Mouse (Mus musculus) spleen, postnatal 10 days (tissue): Measurements from ENCODE around the gene Ccdc71.

Source experiments
- DNase-seq, 2 experiments: peaks; one replicate each; pipeline ENCODE4 v3.0.0; 2021 to 2022; ENCODE audit warnings: low spot score in 2 of 2

Ccdc71 gene

GRCm38 (mm10) chr9:108456953-108457352 is 3.4 kb upstream of the Ccdc71 start:
- no peak for DNase-seq

GRCm38 (mm10) chr9:108459939-108460318 is 398 bp upstream of the Ccdc71 start:
- DNase-seq = no peak

GRCm38 (mm10) chr9:108461181-108461631 is 879 bp downstream of the Ccdc71 start, which contains the start of gene Klhdc8b:
Gene Klhdc8b, minus strand, starts transcription at chr9:108461581.
- DNase-seq = no peak

- no peak for DNase-seq
Measured at GRCm38 (mm10) chr9:108461675-108462074, 1.3 kb downstream of the Ccdc71 start.

- no peak for DNase-seq
Measured at GRCm38 (mm10) chr9:108462192-108462591, 1.9 kb downstream of the Ccdc71 start.

GRCm38 (mm10) chr9:108463713-108464112 is 3.4 kb downstream of the Ccdc71 start:
- DNase-seq = no peak

GRCm38 (mm10) chr9:108466219-108466618 is 5.9 kb downstream of the Ccdc71 start:
- DNase-seq = no peak

GRCm38 (mm10) chr9:108469430-108469829 is 9.1 kb downstream of the Ccdc71 start:
- no peak for DNase-seq

GRCm38 (mm10) chr9:108469845-108470244 is 9.5 kb downstream of the Ccdc71 start:
- no peak for DNase-seq

GRCm38 (mm10) chr9:108474528-108474927 is 14.2 kb downstream of the Ccdc71 start:
- DNase-seq = no peak

- DNase-seq = no peak
Measured at GRCm38 (mm10) chr9:108478638-108479156, 18.4 kb downstream of the Ccdc71 start.

- no peak for DNase-seq
Measured at GRCm38 (mm10) chr9:108479241-108479640, 18.9 kb downstream of the Ccdc71 start.

- DNase-seq = no peak
Measured at GRCm38 (mm10) chr9:108479721-108480351, 19.5 kb downstream of the Ccdc71 start, which contains the start of gene Lamb2. Gene Lamb2, plus strand, starts transcription at chr9:108479736.

- DNase-seq = no peak
Measured at GRCm38 (mm10) chr9:108480813-108481519, 20.6 kb downstream of the Ccdc71 start.

- DNase-seq = no peak
Measured at GRCm38 (mm10) chr9:108481520-108482210, 21.3 kb downstream of the Ccdc71 start.

GRCm38 (mm10) chr9:108483051-108483790 is 22.9 kb downstream of the Ccdc71 start:
- DNase-seq = no peak

- no peak for DNase-seq
Measured at GRCm38 (mm10) chr9:108484021-108484420, 23.7 kb downstream of the Ccdc71 start.

GRCm38 (mm10) chr9:108485301-108485875 is 25.1 kb downstream of the Ccdc71 start:
- no peak for DNase-seq

GRCm38 (mm10) chr9:108486973-108487530 is 26.7 kb downstream of the Ccdc71 start:
- DNase-seq = no peak

GRCm38 (mm10) chr9:108488403-108488802 is 28.1 kb downstream of the Ccdc71 start:
- no peak for DNase-seq

- no peak for DNase-seq
Measured at GRCm38 (mm10) chr9:108489215-108489614, 28.9 kb downstream of the Ccdc71 start.
